Mouse (Mus musculus) heart, postnatal 0 days (tissue): Measurements from ENCODE around the gene March1. TPM values are rescaled to one million over a fixed set of nuclear protein-coding genes. Genes with fewer than 3 reads are reported as not detected.

Source experiments
- ATAC-seq: fragments of 200-750 bp; cut with Nextera tagmentation; 2 replicates; pipeline ENCODE4 v1.8.0; 2017; ENCODE audit warnings: low read depth, moderate number of reproducible peaks, moderate library complexity; ENCODE audit not compliant: insufficient read depth
- DNase-seq: peaks from one replicate; pipeline ENCODE4 v3.0.0-alpha.2; 2016; ENCODE audit warnings: low spot score
- H3K27ac ChIP-seq: fragments of 300-500 bp; sonication (generic); 2 replicates; pipeline ENCODE4 v1.5.1; 2014; ENCODE audit warnings: low read depth, mild to moderate bottlenecking
- H3K27me3 ChIP-seq: fragments of 300-500 bp; sonication (generic); 2 replicates; pipeline ENCODE4 v1.6.1; 2014; ENCODE audit warnings: low read length, mixed read lengths; ENCODE audit not compliant: control insufficient read depth, insufficient read depth
- H3K36me3 ChIP-seq: fragments of 300-500 bp; sonication (generic); replicated peaks from 2 replicates; pipeline ENCODE4 v1.6.1; 2014; ENCODE audit warnings: low read length, mixed read lengths; ENCODE audit not compliant: control insufficient read depth, insufficient read depth
- H3K4me1 ChIP-seq: fragments of 300-500 bp; sonication (generic); 2 replicates; pipeline ENCODE4 v1.6.1; 2014; ENCODE audit warnings: antibody characterized with exemption; ENCODE audit not compliant: control insufficient read depth, insufficient read depth
- H3K4me2 ChIP-seq: fragments of 300-500 bp; sonication (generic); 2 replicates; pipeline ENCODE4 v1.6.1; 2014; ENCODE audit warnings: low read depth, mild to moderate bottlenecking, low read length, moderate library complexity
- H3K4me3 ChIP-seq: fragments of 300-500 bp; sonication (generic); 2 replicates; pipeline ENCODE4 v1.5.1; 2014; ENCODE audit warnings: low read depth, low read length
- H3K9ac ChIP-seq: fragments of 300-500 bp; sonication (generic); replicated peaks from 2 replicates; pipeline ENCODE4 v1.6.1; 2014; ENCODE audit warnings: low read depth, low read length, mixed read lengths
- H3K9me3 ChIP-seq: fragments of 300-500 bp; sonication (generic); replicated peaks from 2 replicates; pipeline ENCODE4 v1.6.1; 2016; ENCODE audit warnings: low read length; ENCODE audit not compliant: control insufficient read depth
- CTCF ChIP-seq: IDR thresholded peaks from 2 replicates; pipeline ENCODE4 v1.5.1; 2016; ENCODE audit warnings: antibody characterized with exemption, control low read depth, low read depth
- EP300 ChIP-seq: IDR thresholded peaks from 2 replicates; pipeline ENCODE4 v1.6.1; 2016; ENCODE audit warnings: antibody characterized with exemption, low read depth
- WGBS: fragments of 180-500 bp; shearing (Covaris S2); extraction: QIAGEN DNeasy Blood & Tissue Kit; methylation state at CpG from one replicate; pipeline ENCODE4 v1.1.7; 2014; 5-methylcytosine and 5-hydroxymethylcytosine counted together
- polyA plus RNA-seq: library from polyadenylated mRNA; unstranded; fragments of >200 nt; fragmentation: Nextera tagmentation; extraction: Ambion mirVana; gene quantifications from 2 replicates; pipeline ENCODE4 v1.2.1, GENCODE M21; 2015
- total RNA-seq: library from RNA; depleted of rRNA; stranded (reverse); fragments of >200 nt; gene quantifications from 2 replicates; pipeline ENCODE4 v1.2.3, GENCODE M21; 2014; ENCODE audit warnings: low replicate concordance

March1 gene
- total and polyA plus RNA-seq, 2 experiments from 2014 or later = 0.04 to 0.31 TPM

DNA sequence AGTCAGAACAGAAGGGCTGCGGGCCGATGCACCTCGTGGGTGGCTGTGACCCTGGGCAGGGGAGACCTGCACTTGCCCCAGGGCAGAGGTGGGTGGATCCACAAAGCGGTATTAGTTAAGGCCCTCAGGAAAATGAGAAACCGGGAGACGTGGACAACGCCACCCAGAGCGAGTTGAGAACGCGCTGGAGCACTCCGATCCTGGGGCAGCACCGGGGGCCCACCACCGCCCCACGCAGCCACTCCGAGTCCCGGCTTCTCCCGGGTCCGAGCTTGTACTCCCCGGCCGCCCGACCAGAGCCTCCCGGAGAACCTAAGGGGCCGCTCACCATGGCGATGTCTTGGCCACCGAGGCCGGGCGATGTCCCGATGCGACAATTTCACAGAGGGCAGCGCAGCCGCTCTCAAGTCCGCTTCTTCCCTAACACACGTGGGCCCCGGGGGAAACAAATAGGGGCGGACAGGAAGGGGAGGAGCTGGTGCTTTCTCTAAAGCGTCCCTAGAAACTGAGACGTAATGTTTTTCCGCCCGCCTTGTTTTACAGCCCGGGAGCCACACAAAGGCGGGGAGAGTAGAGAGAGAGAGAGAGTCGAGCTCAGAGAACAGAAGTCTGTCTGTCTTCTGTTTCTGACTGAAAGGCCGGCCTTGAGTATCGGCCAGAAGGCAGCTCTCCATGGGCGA, 868.5 kb downstream of the March1 start, which contains the start of gene Tma16:
TSS of gene Tma16 (minus strand) at position 447 of the 680 bp plus-strand sequence.
- Histone ChIP-seq H3K4me2 (peak within 1 kb of the TSS; percentile 81), H3K36me3 (peaks cover 18% of the 10 kb centered on the region), H3K4me3 (peak within 1 kb of the TSS; percentile 78), H3K4me1 (no peaks in the 10 kb centered on the region), H3K9ac (peak within 1 kb of the TSS; percentile 76), H3K27me3 (no peaks in the 10 kb centered on the region), H3K27ac (peak within 1 kb of the TSS; percentile 59; the same call in 1 of the 2 replicates), H3K9me3 (no peaks in the 10 kb centered on the region)
- ATAC-seq (peak; percentile 94), DNase-seq (peak; percentile 66)
- under 1% methylated on average over 35 of the region's 45 CpGs for WGBS
- TF ChIP-seq CTCF = no peak
- TF ChIP-seq EP300 = no peak

DNA sequence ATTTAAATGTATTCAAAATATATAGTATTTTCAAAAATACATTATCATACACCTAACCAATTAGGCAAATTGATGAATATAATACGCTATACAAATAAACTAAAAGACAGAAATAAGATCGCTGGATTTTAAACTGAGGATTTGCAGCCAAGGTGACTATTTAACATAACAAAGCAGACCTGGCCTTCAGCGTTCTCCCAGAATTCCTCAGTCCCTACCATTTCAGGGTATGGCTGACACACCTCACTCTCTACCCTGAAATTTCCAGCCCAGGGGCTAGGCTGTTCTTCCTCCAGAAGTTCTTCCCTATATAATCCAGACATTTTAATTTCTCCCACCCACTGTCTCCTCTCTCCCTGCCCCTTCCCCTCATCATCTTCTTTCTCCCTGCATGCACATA, 870.9 kb downstream of the March1 start:
- H3K4me1 ChIP-seq = no peaks in the 10 kb centered on the region
- WGBS = 44% methylated on average over 3 of the region's 3 CpGs

DNA sequence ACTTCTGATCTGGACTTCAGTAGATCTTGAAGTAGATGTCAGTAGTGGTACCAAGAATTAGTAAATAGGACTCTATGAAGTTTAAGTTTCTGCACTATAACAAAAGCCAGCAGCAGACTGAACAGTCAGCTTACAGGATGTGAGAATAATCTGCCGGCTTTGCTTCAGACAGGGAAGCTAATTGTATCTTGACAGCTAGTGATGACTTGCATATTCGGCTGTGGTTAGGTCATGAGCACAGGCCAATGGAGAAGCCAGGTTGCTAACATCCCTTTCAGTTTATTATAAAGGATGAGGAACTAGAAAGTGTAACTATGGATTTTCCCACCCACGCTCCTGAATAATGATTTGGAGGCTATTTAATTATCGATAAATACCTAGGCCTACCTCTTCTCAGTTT, 872.9 kb downstream of the March1 start:
- TF ChIP-seq EP300 = no peak
- no peak for TF ChIP-seq CTCF
- Histone ChIP-seq H3K27ac (no peak overlapping the region), H3K27me3 (no peaks in the 10 kb centered on the region), H3K4me3 (no peak overlapping the region), H3K36me3 (no peaks in the 10 kb centered on the region), H3K9me3 (no peaks in the 10 kb centered on the region), H3K9ac (no peak overlapping the region), H3K4me2 (no peak overlapping the region), H3K4me1 (no peaks in the 10 kb centered on the region)
- 64% methylated on average over 4 of the region's 4 CpGs for WGBS
- DNase-seq (no peak), ATAC-seq (no peak)

More for the DNA sequence above, 870.9 kb downstream of the March1 start:
- H3K9ac ChIP-seq = no peak overlapping the region
- no peaks in the 10 kb centered on the region for H3K9me3 ChIP-seq
- no peaks in the 10 kb centered on the region for H3K36me3 ChIP-seq
- no peak overlapping the region for H3K4me3 ChIP-seq
- DNase-seq = no peak
- TF ChIP-seq CTCF (no peak), EP300 (no peak)
- no peak for ATAC-seq
- H3K27ac ChIP-seq = no peak overlapping the region
- H3K4me2 ChIP-seq = no peak overlapping the region
- H3K27me3 ChIP-seq = no peaks in the 10 kb centered on the region

DNA sequence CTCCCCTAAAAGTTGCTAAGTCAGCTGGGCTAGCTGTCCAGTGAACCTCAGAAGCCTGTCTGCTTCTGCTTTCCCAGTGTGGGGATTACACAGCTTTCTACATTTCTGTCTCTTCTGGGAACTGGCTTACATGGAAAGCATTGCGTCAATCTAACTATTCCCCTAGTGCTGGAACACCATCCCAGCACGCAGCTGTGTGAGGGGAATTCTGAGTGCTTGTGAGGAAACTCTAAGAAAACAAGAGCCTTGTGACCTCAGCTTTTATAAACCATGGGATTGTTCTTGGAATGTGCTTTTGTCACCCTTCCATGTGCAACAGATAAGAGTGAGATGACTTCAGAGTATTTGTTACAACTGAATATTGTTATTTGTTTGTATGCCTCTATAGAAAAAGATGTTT, 876.8 kb downstream of the March1 start:
- no peak for DNase-seq
- no peak overlapping the region for H3K4me2 ChIP-seq
- no peaks in the 10 kb centered on the region for H3K36me3 ChIP-seq
- H3K27ac ChIP-seq = no peak overlapping the region
- TF ChIP-seq CTCF (no peak), EP300 (no peak)
- no peaks in the 10 kb centered on the region for H3K27me3 ChIP-seq
- no peak overlapping the region for H3K9ac ChIP-seq
- no peak overlapping the region for H3K4me3 ChIP-seq
- no peaks in the 10 kb centered on the region for H3K4me1 ChIP-seq
- H3K9me3 ChIP-seq = no peaks in the 10 kb centered on the region
- 47% methylated on average over 2 of the region's 2 CpGs for WGBS
- ATAC-seq = no peak

- Histone ChIP-seq H3K9ac (no peak overlapping the region), H3K4me2 (no peak overlapping the region), H3K4me1 (no peaks in the 10 kb centered on the region), H3K27me3 (no peaks in the 10 kb centered on the region), H3K9me3 (no peaks in the 10 kb centered on the region), H3K36me3 (no peaks in the 10 kb centered on the region), H3K4me3 (no peak overlapping the region), H3K27ac (no peak overlapping the region)
- WGBS = 8% methylated on average over 8 of the region's 8 CpGs
- TF ChIP-seq CTCF (peak; percentile 70), EP300 (no peak)
- ATAC-seq (peak; percentile 47; the same call in 1 of the 2 replicates), DNase-seq (peak; percentile 58)
These were observed 878.0 kb downstream of the March1 start for GRCm38 (mm10) chr8:66495726-66496125.
